Mouse (Mus musculus): Measurements from ENCODE around the gene Dab2ip. TPM values are rescaled to one million over a fixed set of nuclear protein-coding genes. Genes with fewer than 3 reads are reported as not detected.

The Dab2ip gene
- polyA plus RNA-seq, 1 experiment from 2014 or later, result 5.1 TPM

DNA sequence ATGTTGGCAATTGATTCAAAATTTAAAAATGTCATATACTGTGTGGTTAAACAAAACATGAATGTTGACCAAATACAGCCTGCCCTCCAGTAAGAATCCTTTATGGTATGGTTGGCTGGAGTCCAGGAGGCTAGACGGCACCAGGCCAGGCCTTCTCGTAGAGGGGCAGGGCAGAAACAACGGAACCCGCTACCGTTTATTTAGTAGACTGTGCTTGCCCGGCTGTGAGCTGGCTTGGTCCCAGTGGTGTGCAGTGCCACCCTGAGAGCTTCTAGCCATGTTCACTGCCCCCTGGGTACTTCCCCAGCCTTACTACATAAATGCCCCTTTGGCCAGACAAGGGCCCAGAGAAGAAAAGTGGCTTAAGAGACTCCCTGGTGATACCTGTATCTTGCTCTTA lies 122.8 kb downstream of the Dab2ip start:
- H3K4me3 ChIP-seq (ENCODE audit: low read depth, low read length), result no peak overlapping the region
- H3K36me3 ChIP-seq (ENCODE audit: control insufficient read depth, insufficient read depth), result no peaks in the 10 kb centered on the region
- no peak overlapping the region for H3K4me2 ChIP-seq (ENCODE audit: low read depth, low read length)
- H3K9ac ChIP-seq (ENCODE audit: low read depth, low read length), result peak overlapping the region; percentile 18
- H3K27me3 ChIP-seq (ENCODE audit: control insufficient read depth, insufficient read depth, low read depth, low read length), result no peaks in the 10 kb centered on the region
- ATAC-seq (ENCODE audit: low read depth), result peak; percentile 43
- 27% methylated on average over 6 of the region's 6 CpGs for WGBS (ENCODE audit: insufficient replicate concordance)
- H3K4me1 ChIP-seq (ENCODE audit: control insufficient read depth, low read depth, low read length), result peaks cover 34% of the 10 kb centered on the region
- peak overlapping the region; percentile 79 for H3K27ac ChIP-seq (ENCODE audit: low read length)
- no peaks in the 10 kb centered on the region for H3K9me3 ChIP-seq (replicated peaks; ENCODE audit: control insufficient read depth, low read length)

DNA sequence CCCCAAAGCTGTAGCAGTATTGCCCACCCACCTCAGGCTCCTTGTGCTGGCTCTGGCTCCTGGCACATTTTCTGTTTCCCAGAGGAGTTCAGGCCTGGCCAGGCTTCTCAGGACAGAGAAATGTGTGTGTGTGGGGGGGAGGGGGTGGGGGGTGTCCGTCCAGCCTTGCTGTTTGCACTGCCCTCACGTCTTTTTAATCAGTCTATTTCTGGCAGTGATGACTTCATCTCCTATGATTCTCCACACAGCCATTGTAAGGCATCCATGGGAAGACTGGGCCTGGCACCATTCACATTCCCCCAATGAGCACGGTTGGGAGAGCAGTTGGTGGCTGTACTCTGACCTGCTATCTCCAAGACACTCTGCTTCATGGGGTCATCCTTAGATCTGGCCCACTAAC lies 125.9 kb downstream of the Dab2ip start:
- Histone ChIP-seq H3K27ac (ENCODE audit: low read length) (no peak overlapping the region), H3K36me3 (ENCODE audit: control insufficient read depth, insufficient read depth) (no peaks in the 10 kb centered on the region), H3K4me1 (ENCODE audit: control insufficient read depth, low read depth, low read length) (peaks cover 21% of the 10 kb centered on the region), H3K9ac (ENCODE audit: low read depth, low read length) (no peak overlapping the region), H3K4me2 (ENCODE audit: low read depth, low read length) (no peak overlapping the region), H3K9me3 (replicated peaks; ENCODE audit: control insufficient read depth, low read length) (no peaks in the 10 kb centered on the region), H3K4me3 (ENCODE audit: low read depth, low read length) (no peak overlapping the region), H3K27me3 (ENCODE audit: control insufficient read depth, insufficient read depth, low read depth, low read length) (no peaks in the 10 kb centered on the region)
- ATAC-seq (ENCODE audit: low read depth), result no peak
- WGBS (ENCODE audit: insufficient replicate concordance), result 30% methylated on average over 3 of the region's 3 CpGs

DNA sequence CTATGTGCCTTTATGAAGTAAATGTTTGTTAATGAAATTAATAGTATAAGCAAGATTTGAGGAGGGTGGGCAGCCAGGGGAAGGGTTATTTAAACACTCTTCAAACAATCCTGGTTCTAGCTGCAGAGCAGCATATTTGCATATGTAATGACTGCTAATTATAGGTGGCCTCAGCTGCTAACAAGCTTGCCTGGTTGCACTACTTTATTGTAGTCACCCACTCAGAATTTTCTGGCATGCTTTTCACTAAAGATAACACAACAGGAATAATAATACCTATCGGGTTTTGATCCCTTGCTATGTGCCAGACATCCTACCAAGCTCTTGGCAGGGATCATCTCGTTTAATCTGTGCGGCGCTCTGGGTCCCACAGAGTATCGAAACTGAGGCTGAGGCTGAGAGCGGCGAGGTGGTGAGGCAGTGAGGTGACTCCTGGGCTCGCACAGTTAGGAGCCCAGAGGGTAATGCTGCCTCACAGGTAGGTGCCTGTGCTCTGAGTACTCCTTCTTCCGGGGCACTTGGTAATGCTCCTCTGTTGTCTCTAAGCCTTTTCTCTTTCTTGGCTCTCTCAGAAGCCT lies 126.8 kb downstream of the Dab2ip start:
- H3K27ac ChIP-seq (ENCODE audit: low read length), result no peak overlapping the region
- no peaks in the 10 kb centered on the region for H3K9me3 ChIP-seq (replicated peaks; ENCODE audit: control insufficient read depth, low read length)
- no peaks in the 10 kb centered on the region for H3K27me3 ChIP-seq (ENCODE audit: control insufficient read depth, insufficient read depth, low read depth, low read length)
- 72% methylated on average over 9 of the region's 9 CpGs for WGBS (ENCODE audit: insufficient replicate concordance)
- H3K4me1 ChIP-seq (ENCODE audit: control insufficient read depth, low read depth, low read length), result peaks cover 12% of the 10 kb centered on the region
- H3K36me3 ChIP-seq (ENCODE audit: control insufficient read depth, insufficient read depth), result no peaks in the 10 kb centered on the region
- no peak for ATAC-seq (ENCODE audit: low read depth)
- no peak overlapping the region for H3K9ac ChIP-seq (ENCODE audit: low read depth, low read length)
- H3K4me2 ChIP-seq (ENCODE audit: low read depth, low read length), result no peak overlapping the region
- H3K4me3 ChIP-seq (ENCODE audit: low read depth, low read length), result no peak overlapping the region

DNA sequence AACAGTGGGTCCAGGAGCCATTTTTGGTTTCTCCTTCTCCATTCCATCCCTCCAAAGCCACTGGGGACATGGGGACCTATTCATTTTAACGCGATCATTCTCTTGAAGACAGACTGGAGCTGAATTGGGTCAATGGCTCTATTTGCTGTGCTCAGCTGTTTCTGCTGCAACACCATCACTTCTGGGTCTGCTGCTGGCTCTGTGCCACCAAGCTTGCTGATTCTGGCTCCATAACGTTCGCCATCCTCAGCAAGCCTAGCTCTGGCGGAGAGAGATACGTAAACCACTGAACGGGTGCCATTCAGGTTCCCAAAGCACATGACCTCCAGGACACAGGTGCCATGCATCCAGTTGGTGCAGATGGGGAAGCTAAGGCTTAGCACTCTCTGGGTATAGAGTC lies 128.0 kb downstream of the Dab2ip start:
- Histone ChIP-seq H3K27ac (ENCODE audit: low read length) (no peak overlapping the region), H3K27me3 (ENCODE audit: control insufficient read depth, insufficient read depth, low read depth, low read length) (no peaks in the 10 kb centered on the region), H3K9me3 (replicated peaks; ENCODE audit: control insufficient read depth, low read length) (no peaks in the 10 kb centered on the region), H3K4me3 (ENCODE audit: low read depth, low read length) (no peak overlapping the region), H3K4me1 (ENCODE audit: control insufficient read depth, low read depth, low read length) (peaks cover 12% of the 10 kb centered on the region), H3K9ac (ENCODE audit: low read depth, low read length) (no peak overlapping the region), H3K36me3 (ENCODE audit: control insufficient read depth, insufficient read depth) (no peaks in the 10 kb centered on the region), H3K4me2 (ENCODE audit: low read depth, low read length) (no peak overlapping the region)
- 71% methylated on average over 7 of the region's 7 CpGs for WGBS (ENCODE audit: insufficient replicate concordance)
- ATAC-seq (ENCODE audit: low read depth), result no peak

DNA sequence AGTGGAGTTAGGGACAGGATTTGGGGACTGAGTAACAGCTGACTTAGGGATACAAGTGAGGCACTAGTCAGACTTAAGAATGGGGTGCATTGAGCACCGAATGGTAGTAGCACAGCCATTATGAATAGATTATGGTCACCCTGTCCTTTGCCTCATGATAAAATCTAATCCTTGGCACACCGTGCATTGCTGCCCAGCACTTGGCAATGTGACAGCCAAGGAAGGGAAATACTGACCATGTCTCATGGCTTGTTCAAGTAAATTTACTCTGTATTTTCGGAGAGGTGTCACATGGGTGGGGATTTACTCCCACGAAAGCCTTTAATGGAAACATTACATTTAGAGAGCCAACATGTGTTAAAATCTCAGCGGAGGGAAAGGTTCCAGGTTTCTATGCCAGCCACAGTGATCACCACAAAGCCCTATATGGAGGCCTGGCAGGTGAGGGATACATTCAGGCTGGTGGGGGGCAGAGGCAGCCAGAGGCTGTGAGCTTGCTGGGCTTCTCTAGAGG lies 129.5 kb downstream of the Dab2ip start:
- H3K4me2 ChIP-seq (ENCODE audit: low read depth, low read length), result no peak overlapping the region
- no peaks in the 10 kb centered on the region for H3K36me3 ChIP-seq (ENCODE audit: control insufficient read depth, insufficient read depth)
- no peak for ATAC-seq (ENCODE audit: low read depth)
- H3K27me3 ChIP-seq (ENCODE audit: control insufficient read depth, insufficient read depth, low read depth, low read length), result no peaks in the 10 kb centered on the region
- H3K4me3 ChIP-seq (ENCODE audit: low read depth, low read length), result no peak overlapping the region
- H3K4me1 ChIP-seq (ENCODE audit: control insufficient read depth, low read depth, low read length), result peaks cover 19% of the 10 kb centered on the region
- H3K9me3 ChIP-seq (replicated peaks; ENCODE audit: control insufficient read depth, low read length), result no peaks in the 10 kb centered on the region
- H3K9ac ChIP-seq (ENCODE audit: low read depth, low read length), result no peak overlapping the region
- H3K27ac ChIP-seq (ENCODE audit: low read length), result no peak overlapping the region
- 58% methylated on average over 5 of the region's 5 CpGs for WGBS (ENCODE audit: insufficient replicate concordance)

DNA sequence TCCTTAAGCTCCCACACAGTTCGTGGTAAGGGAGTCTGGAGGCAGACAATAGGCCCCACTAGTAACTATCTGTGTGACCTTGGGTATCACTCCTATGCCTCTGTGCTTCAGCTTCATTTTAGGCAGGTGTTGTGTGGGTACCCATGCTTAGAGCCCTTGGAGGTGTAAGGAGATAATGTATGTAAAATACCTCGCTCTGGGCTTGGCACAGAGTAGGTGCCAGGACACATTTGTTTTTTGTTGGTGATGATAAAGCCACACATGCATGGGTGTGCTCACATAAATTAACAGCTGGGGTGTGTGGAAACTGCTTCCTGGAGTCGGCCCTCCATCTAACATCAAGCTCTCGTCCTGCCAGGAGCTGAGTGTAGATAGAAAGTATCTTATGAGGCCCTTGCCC lies 130.1 kb downstream of the Dab2ip start:
- Histone ChIP-seq H3K4me3 (ENCODE audit: low read depth, low read length) (no peak overlapping the region), H3K4me2 (ENCODE audit: low read depth, low read length) (no peak overlapping the region), H3K9ac (ENCODE audit: low read depth, low read length) (no peak overlapping the region), H3K27ac (ENCODE audit: low read length) (no peak overlapping the region), H3K9me3 (replicated peaks; ENCODE audit: control insufficient read depth, low read length) (no peaks in the 10 kb centered on the region), H3K36me3 (ENCODE audit: control insufficient read depth, insufficient read depth) (no peaks in the 10 kb centered on the region), H3K4me1 (ENCODE audit: control insufficient read depth, low read depth, low read length) (peaks cover 19% of the 10 kb centered on the region), H3K27me3 (ENCODE audit: control insufficient read depth, insufficient read depth, low read depth, low read length) (no peaks in the 10 kb centered on the region)
- no peak for ATAC-seq (ENCODE audit: low read depth)
- WGBS (ENCODE audit: insufficient replicate concordance), result 51% methylated on average over 4 of the region's 4 CpGs

DNA sequence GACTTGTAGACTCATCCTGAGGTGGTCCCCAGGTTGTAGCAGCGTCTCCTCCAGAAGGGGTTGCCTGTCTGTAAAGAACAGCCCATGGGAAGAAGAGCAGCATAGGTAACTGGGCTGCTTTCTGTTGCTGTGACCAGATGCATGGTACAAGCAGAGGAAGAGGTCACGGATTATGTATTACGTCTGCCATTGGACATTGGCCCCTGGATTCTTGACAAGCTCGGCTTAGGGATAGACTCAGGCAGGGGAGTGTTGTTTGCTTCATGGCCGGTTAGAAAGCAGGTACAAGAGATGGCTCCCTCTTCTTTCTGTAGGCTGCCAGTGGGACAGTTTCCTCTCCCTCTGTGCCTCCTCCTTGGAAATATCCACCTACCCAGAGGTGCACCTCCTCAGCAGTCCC lies 130.5 kb downstream of the Dab2ip start:
- H3K9me3 ChIP-seq (replicated peaks; ENCODE audit: control insufficient read depth, low read length), result no peaks in the 10 kb centered on the region
- H3K4me1 ChIP-seq (ENCODE audit: control insufficient read depth, low read depth, low read length), result peaks cover 19% of the 10 kb centered on the region
- H3K36me3 ChIP-seq (ENCODE audit: control insufficient read depth, insufficient read depth), result no peaks in the 10 kb centered on the region
- no peak overlapping the region for H3K9ac ChIP-seq (ENCODE audit: low read depth, low read length)
- no peak for ATAC-seq (ENCODE audit: low read depth)
- H3K27me3 ChIP-seq (ENCODE audit: control insufficient read depth, insufficient read depth, low read depth, low read length), result no peaks in the 10 kb centered on the region
- WGBS (ENCODE audit: insufficient replicate concordance), result 50% methylated on average over 5 of the region's 5 CpGs
- no peak overlapping the region for H3K4me3 ChIP-seq (ENCODE audit: low read depth, low read length)
- no peak overlapping the region for H3K4me2 ChIP-seq (ENCODE audit: low read depth, low read length)
- 0 out of 2 replicates have a peak overlapping the region, but pooled peaks have one; percentile 5 for H3K27ac ChIP-seq (ENCODE audit: low read length)

DNA sequence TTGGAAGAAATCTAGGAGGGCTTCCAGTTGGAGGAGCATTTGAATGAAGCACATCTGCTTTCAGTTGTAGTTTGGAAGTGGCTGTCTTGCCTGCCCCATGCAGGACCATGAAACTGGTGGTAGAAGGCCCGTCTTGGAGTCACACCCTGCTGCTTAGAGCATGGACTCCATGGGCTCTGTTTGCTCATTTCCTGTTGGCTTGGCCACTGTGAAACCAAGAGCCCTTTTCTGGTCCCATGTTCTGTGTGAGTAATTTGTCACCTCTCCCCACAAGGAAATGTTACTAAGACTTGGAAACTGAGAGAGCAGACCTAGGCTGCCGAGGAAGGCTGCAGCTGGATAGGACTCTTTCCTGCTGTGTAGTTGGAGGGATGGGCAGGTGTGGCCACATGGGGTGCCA lies 131.8 kb downstream of the Dab2ip start:
- Histone ChIP-seq H3K4me2 (ENCODE audit: low read depth, low read length) (no peak overlapping the region), H3K9me3 (replicated peaks; ENCODE audit: control insufficient read depth, low read length) (no peaks in the 10 kb centered on the region), H3K27ac (ENCODE audit: low read length) (no peak overlapping the region), H3K4me1 (ENCODE audit: control insufficient read depth, low read depth, low read length) (peaks cover 19% of the 10 kb centered on the region), H3K27me3 (ENCODE audit: control insufficient read depth, insufficient read depth, low read depth, low read length) (no peaks in the 10 kb centered on the region), H3K36me3 (ENCODE audit: control insufficient read depth, insufficient read depth) (no peaks in the 10 kb centered on the region), H3K9ac (ENCODE audit: low read depth, low read length) (no peak overlapping the region), H3K4me3 (ENCODE audit: low read depth, low read length) (no peak overlapping the region)
- 55% methylated on average over 2 of the region's 2 CpGs for WGBS (ENCODE audit: insufficient replicate concordance)
- no peak for ATAC-seq (ENCODE audit: low read depth)

DNA sequence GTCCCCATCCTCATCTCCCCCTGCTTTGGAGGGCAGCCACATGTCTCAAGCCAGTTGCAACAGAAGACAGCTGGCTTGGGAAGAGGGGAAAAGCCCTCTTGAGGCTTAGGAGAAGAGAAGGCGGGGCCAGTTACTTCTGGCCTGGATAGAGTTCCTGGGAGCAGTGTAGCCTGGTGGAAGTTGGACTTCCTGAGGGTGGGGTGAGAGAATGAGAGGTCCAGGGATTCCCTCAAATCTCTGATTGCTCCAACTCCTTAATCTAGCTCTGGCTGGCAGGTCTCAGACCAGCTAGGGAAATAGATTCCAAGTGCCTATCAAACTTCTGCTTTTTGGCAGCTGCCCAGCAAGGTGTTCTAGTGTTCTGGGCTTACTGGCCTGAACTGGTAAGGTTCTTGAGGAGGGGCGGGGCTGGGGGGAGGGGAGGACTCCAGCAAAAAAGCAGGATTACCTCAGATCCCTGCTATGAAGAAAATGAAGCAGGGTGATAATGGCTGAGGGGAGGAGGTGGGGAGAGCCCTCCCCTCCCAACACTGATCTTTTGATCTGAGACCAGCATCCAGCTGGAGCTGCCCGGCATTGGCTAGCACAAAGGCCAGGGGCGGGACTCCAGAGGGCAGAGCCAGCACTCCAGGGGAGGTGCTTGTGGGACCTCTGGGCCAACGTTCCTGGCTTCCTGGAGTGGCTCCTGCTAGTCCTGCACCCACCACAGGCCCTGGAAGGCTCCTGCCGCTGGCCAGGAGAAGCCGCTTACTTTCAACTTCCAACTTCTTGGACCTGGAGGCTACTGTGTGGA lies 133.4 kb downstream of the Dab2ip start:
- H3K4me1 ChIP-seq (ENCODE audit: control insufficient read depth, low read depth, low read length), result peaks cover 28% of the 10 kb centered on the region

More for the DNA sequence above, 133.4 kb downstream of the Dab2ip start:
- Histone ChIP-seq H3K9me3 (replicated peaks; ENCODE audit: control insufficient read depth, low read length) (no peaks in the 10 kb centered on the region), H3K36me3 (ENCODE audit: control insufficient read depth, insufficient read depth) (no peaks in the 10 kb centered on the region), H3K9ac (ENCODE audit: low read depth, low read length) (peak overlapping the region; percentile 28; the same call in 1 of the 2 replicates), H3K4me2 (ENCODE audit: low read depth, low read length) (peak overlapping the region; percentile 43), H3K4me3 (ENCODE audit: low read depth, low read length) (peak overlapping the region; percentile 25), H3K27me3 (ENCODE audit: control insufficient read depth, insufficient read depth, low read depth, low read length) (no peaks in the 10 kb centered on the region), H3K27ac (ENCODE audit: low read length) (peak overlapping the region; percentile 25; the same call in 1 of the 2 replicates)
- WGBS (ENCODE audit: insufficient replicate concordance), result 34% methylated on average over 7 of the region's 7 CpGs
- peak; percentile 84 for ATAC-seq (ENCODE audit: low read depth)

Measured in liver, embryonic 16.5 days (tissue).